Mouse (Mus musculus) liver, postnatal 0 days (tissue): ENCODE measurements around the gene Med8.

ENCODE experiments used
- CTCF ChIP-seq: sonication (generic); IDR thresholded peaks from 2 replicates; pipeline ENCODE4 v1.5.1; 2016; ENCODE audit warnings: antibody characterized with exemption, low read depth
- EP300 ChIP-seq: IDR thresholded peaks from 2 replicates; pipeline ENCODE4 v1.6.1; 2016; ENCODE audit warnings: antibody characterized with exemption, low read depth, mild to moderate bottlenecking

- TF ChIP-seq CTCF = no peak
- no peak for TF ChIP-seq EP300
Observed at GRCm38 (mm10) chr4:118371822-118372221, 37.3 kb upstream of the Med8 start.
